ENCODE assay signal across 25 mouse cellular contexts in genomic region chr10:19432515-19432914, GRCm38 (mm10).
DNase-seq lines count a peak whose midpoint lies in the region; TF ChIP-seq lines count a peak whose summit lies in the region.
"Had no signal": no experiment of that assay in that cellular context is flagged by ENCODE, and none has a peak within 500 bp of the region (broad histone marks: within the 10 kb centered on the region; RNA-seq: fewer than 3 reads in every experiment).

No protein-coding gene starts in this region.

- no peak overlapping the region for H3K4me3 ChIP-seq in ES-Bruce4 (ENCODE audit: low read depth, low read length)
- H3K4me3 ChIP-seq: embryonic facial prominence, embryonic 12.5 days; embryonic facial prominence, embryonic 15.5 days; heart, embryonic 12.5 days; heart, embryonic 15.5 days; hindbrain, embryonic 10.5 days; hindbrain, embryonic 13.5 days; intestine, embryonic 15.5 days had no signal

- H3K36me3 ChIP-seq in ES-Bruce4 (ENCODE audit: control insufficient read depth, insufficient read depth, low read length, poor library complexity, severe bottlenecking) = no peaks in the 10 kb centered on the region
- H3K36me3 ChIP-seq: embryonic facial prominence, embryonic 12.5 days; embryonic facial prominence, embryonic 15.5 days; G1E; heart, embryonic 12.5 days; heart, embryonic 15.5 days; hindbrain, embryonic 10.5 days; hindbrain, embryonic 13.5 days; intestine, embryonic 15.5 days had no signal

- no peaks in the 10 kb centered on the region for H3K27me3 ChIP-seq in ES-Bruce4 (ENCODE audit: control insufficient read depth, insufficient read depth, low read length, poor library complexity, severe bottlenecking)
- H3K27me3 ChIP-seq: embryonic facial prominence, embryonic 12.5 days; embryonic facial prominence, embryonic 15.5 days; heart, embryonic 12.5 days; heart, embryonic 15.5 days; intestine, embryonic 15.5 days; Patski had no signal

- TF ChIP-seq CTCF in ES-Bruce4 (IDR thresholded peaks at IDR 0.05; ENCODE audit: low read depth, low read length) = no peak

- TF ChIP-seq POLR2A in ES-Bruce4 (IDR thresholded peaks at IDR 0.05; ENCODE audit: insufficient read depth, low read length) = no peak

- peak; percentile 6 for DNase-seq in B cell, adult 2 months
- peak; percentile 20 for DNase-seq in ZHBTc4 (ENCODE audit: low read depth, low spot score)
- no peak for DNase-seq in cerebellum, adult 9-11 months
- DNase-seq in adrenal gland, postnatal 10 days = no peak
- no peak for DNase-seq in frontal cortex, adult 2 months (ENCODE audit: extremely low spot score in 1 of 2, low spot score in 1 of 2)
- DNase-seq: adrenal gland, adult 8-10 months; adrenal gland, postnatal 36 days; cerebellum, adult 18-20 months; cerebellum, adult 9-10 months; cerebellum, postnatal 25 days; gastrocnemius, postnatal 10 days; gastrocnemius, postnatal 36 days; heart, postnatal 10 days; heart, postnatal 36 days; kidney, adult 11 months had no signal

- H3K9ac ChIP-seq in ES-Bruce4 (ENCODE audit: low read depth, poor library complexity, severe bottlenecking) = no peak overlapping the region
- H3K9ac ChIP-seq: embryonic facial prominence, embryonic 12.5 days; embryonic facial prominence, embryonic 15.5 days; heart, embryonic 12.5 days; heart, embryonic 15.5 days; hindbrain, embryonic 13.5 days; intestine, embryonic 15.5 days had no signal

- H3K9me3 ChIP-seq in ES-Bruce4 (replicated peaks; ENCODE audit: control insufficient read depth, insufficient read depth, low read length, poor library complexity, severe bottlenecking) = no peaks in the 10 kb centered on the region
- H3K9me3 ChIP-seq: embryonic facial prominence, embryonic 12.5 days; embryonic facial prominence, embryonic 15.5 days; heart, embryonic 12.5 days; heart, embryonic 15.5 days; hindbrain, embryonic 10.5 days; hindbrain, embryonic 13.5 days; intestine, embryonic 15.5 days had no signal

- TF ChIP-seq EP300 in ES-Bruce4 (IDR thresholded peaks at IDR 0.05; ENCODE audit: insufficient read depth, low read depth, low read length) = peak; percentile 84

- peaks cover 4% of the 10 kb centered on the region for H3K4me1 ChIP-seq in ES-Bruce4 (ENCODE audit: control insufficient read depth, insufficient read depth, low read length)
- H3K4me1 ChIP-seq: embryonic facial prominence, embryonic 12.5 days; embryonic facial prominence, embryonic 15.5 days; heart, embryonic 12.5 days; heart, embryonic 15.5 days; hindbrain, embryonic 10.5 days; hindbrain, embryonic 13.5 days; intestine, embryonic 15.5 days had no signal

- no peak overlapping the region for H3K27ac ChIP-seq in ES-Bruce4 (ENCODE audit: insufficient read depth, low read length)
- H3K27ac ChIP-seq: embryonic facial prominence, embryonic 12.5 days; embryonic facial prominence, embryonic 15.5 days; heart, embryonic 15.5 days; hindbrain, embryonic 10.5 days; hindbrain, embryonic 13.5 days; intestine, embryonic 15.5 days had no signal

Comparison
In these comparisons a context has a peak if more than half of its experiments do, and no peak if none do; other contexts are left out.
1. DNase-seq: peak in B cell, adult 2 months (2 of 2) and ZHBTc4 (single experiment); none in cerebellum, adult 9-11 months (single experiment), adrenal gland, postnatal 10 days (single experiment) and frontal cortex, adult 2 months (0 of 2).